17 mouse cellular contexts compared by ENCODE assay signal in genomic region chr7:96749753-96750152, GRCm38 (mm10).
DNase-seq lines count a peak whose midpoint lies in the region; ATAC-seq and TF ChIP-seq lines count a peak whose summit lies in the region.
"Had no signal": no experiment of that assay in that cellular context is flagged by ENCODE, and none has a peak within 500 bp of the region (broad histone marks: within the 10 kb centered on the region; RNA-seq: fewer than 3 reads in every experiment).

No protein-coding gene starts in this region.

- ATAC-seq in forebrain, embryonic 16.5 days, result no peak
- ATAC-seq in forebrain, embryonic 11.5 days (replicated peaks; ENCODE audit: low FRiP score), result no peak
- ATAC-seq in limb, embryonic 13.5 days (ENCODE audit: low FRiP score, low read depth), result 0 out of 2 replicates have a peak, but pooled peaks have one; percentile 6
- ATAC-seq: forebrain, embryonic 14.5 days; intestine, embryonic 15.5 days; midbrain, embryonic 13.5 days had no signal

- no peaks in the 10 kb centered on the region for H3K36me3 ChIP-seq in forebrain, embryonic 16.5 days (ENCODE audit: control insufficient read depth, insufficient read depth)
- no peaks in the 10 kb centered on the region for H3K36me3 ChIP-seq in forebrain, embryonic 11.5 days (ENCODE audit: control insufficient read depth, insufficient read depth, low read length)
- H3K36me3 ChIP-seq in limb, embryonic 13.5 days, result no peaks in the 10 kb centered on the region
- H3K36me3 ChIP-seq: G1E; intestine, embryonic 15.5 days; midbrain, embryonic 13.5 days; neural tube, embryonic 12.5 days had no signal

- TF ChIP-seq CTCF in layer of hippocampus, adult 2 months (conservative IDR thresholded peaks at IDR 0.05), result no peak

- no peaks in the 10 kb centered on the region for H3K27me3 ChIP-seq in forebrain, embryonic 16.5 days (replicated peaks; ENCODE audit: control insufficient read depth, insufficient read depth, low read length)
- no peaks in the 10 kb centered on the region for H3K27me3 ChIP-seq in forebrain, embryonic 11.5 days (ENCODE audit: control insufficient read depth, insufficient read depth, low read length)
- no peaks in the 10 kb centered on the region for H3K27me3 ChIP-seq in limb, embryonic 13.5 days
- H3K27me3 ChIP-seq: intestine, embryonic 15.5 days; midbrain, embryonic 13.5 days; neural tube, embryonic 12.5 days had no signal

- peak overlapping the region; percentile 27; the same call in 1 of the 2 replicates for H3K27ac ChIP-seq in forebrain, embryonic 16.5 days (ENCODE audit: low read length)
- H3K27ac ChIP-seq in forebrain, embryonic 11.5 days (ENCODE audit: low read depth, low read length), result no peak overlapping the region
- H3K27ac ChIP-seq in layer of hippocampus, adult 2 months, result peak overlapping the region; percentile 39; the same call in 1 of the 2 replicates
- H3K27ac ChIP-seq in limb, embryonic 13.5 days, result peak overlapping the region; percentile 39; the same call in 1 of the 2 replicates
- H3K27ac ChIP-seq: intestine, embryonic 15.5 days; left cerebral cortex, adult 2 months; liver, embryonic 14.5 days; midbrain, embryonic 13.5 days; neural tube, embryonic 12.5 days had no signal

- DNase-seq in forebrain, embryonic 11.5 days (ENCODE audit: low spot score), result no peak
- no peak for DNase-seq in layer of hippocampus, adult 2 months (ENCODE audit: low spot score in 2 of 2)
- no peak for DNase-seq in layer of hippocampus, postnatal 10 days (ENCODE audit: low spot score in 2 of 2)
- peak; percentile 78 for DNase-seq in embryo, embryonic 11 days
- DNase-seq in B cell, adult 2 months, result no peak
- no peak for DNase-seq in cerebellum, postnatal 4 days (ENCODE audit: low spot score in 2 of 2)
- DNase-seq: kidney, postnatal 25 days; thymus, adult 2 months had no signal

- no peak overlapping the region for H3K4me2 ChIP-seq in forebrain, embryonic 16.5 days (ENCODE audit: low read length)
- no peak overlapping the region for H3K4me2 ChIP-seq in forebrain, embryonic 11.5 days (ENCODE audit: low read depth, low read length, severe bottlenecking)
- 0 out of 2 replicates have a peak overlapping the region, but pooled peaks have one; percentile 7 for H3K4me2 ChIP-seq in limb, embryonic 13.5 days (replicated peaks)
- H3K4me2 ChIP-seq: intestine, embryonic 15.5 days; midbrain, embryonic 13.5 days; neural tube, embryonic 12.5 days had no signal

- WGBS in forebrain, embryonic 16.5 days, result 71% methylated on average over 8 of the region's 8 CpGs
- 81% methylated on average over 8 of the region's 8 CpGs for WGBS in forebrain, embryonic 11.5 days
- 19% methylated on average over 8 of the region's 8 CpGs for WGBS in limb, embryonic 13.5 days

- peaks cover 17% of the 10 kb centered on the region for H3K4me1 ChIP-seq in forebrain, embryonic 16.5 days (replicated peaks; ENCODE audit: control insufficient read depth, insufficient read depth, low read length)
- H3K4me1 ChIP-seq in forebrain, embryonic 11.5 days (replicated peaks; ENCODE audit: control insufficient read depth, insufficient read depth, low read length), result peaks cover 9% of the 10 kb centered on the region; the same call in 1 of the 2 replicates
- H3K4me1 ChIP-seq in limb, embryonic 13.5 days, result peaks cover 65% of the 10 kb centered on the region

- H3K4me3 ChIP-seq in forebrain, embryonic 16.5 days (replicated peaks; ENCODE audit: low read length), result no peak overlapping the region
- H3K4me3 ChIP-seq in forebrain, embryonic 11.5 days (ENCODE audit: low read depth, low read length), result no peak overlapping the region
- no peak overlapping the region for H3K4me3 ChIP-seq in layer of hippocampus, adult 2 months
- H3K4me3 ChIP-seq in limb, embryonic 13.5 days, result no peak overlapping the region
- H3K4me3 ChIP-seq: intestine, embryonic 15.5 days; left cerebral cortex, adult 2 months; midbrain, embryonic 13.5 days; neural tube, embryonic 12.5 days had no signal

- H3K9me3 ChIP-seq in forebrain, embryonic 16.5 days (ENCODE audit: control insufficient read depth, low read length), result no peaks in the 10 kb centered on the region
- H3K9me3 ChIP-seq in forebrain, embryonic 11.5 days (ENCODE audit: control insufficient read depth, low read length), result no peaks in the 10 kb centered on the region
- H3K9me3 ChIP-seq in limb, embryonic 13.5 days, result no peaks in the 10 kb centered on the region
- H3K9me3 ChIP-seq: intestine, embryonic 15.5 days; midbrain, embryonic 13.5 days; neural tube, embryonic 12.5 days had no signal

- H3K9ac ChIP-seq in forebrain, embryonic 16.5 days (replicated peaks; ENCODE audit: low read depth, low read length), result no peak overlapping the region
- no peak overlapping the region for H3K9ac ChIP-seq in forebrain, embryonic 11.5 days (ENCODE audit: low read length)
- no peak overlapping the region for H3K9ac ChIP-seq in limb, embryonic 13.5 days
- H3K9ac ChIP-seq: intestine, embryonic 15.5 days; liver, embryonic 14.5 days; midbrain, embryonic 13.5 days; neural tube, embryonic 12.5 days had no signal
